Mouse (Mus musculus) intestine, embryonic 14.5 days (tissue): ENCODE measurements around the gene Hist1h4i. TPM values are rescaled to one million over a fixed set of nuclear protein-coding genes. Genes with fewer than 3 reads are reported as not detected.
"Not testable (repeated sequence)": the region's sequence is repeated elsewhere in the genome, so short reads cannot be mapped to it uniquely, and the experiment has no call there.

Experiments used
- ATAC-seq: fragments of 200-750 bp; cut with Nextera tagmentation; replicated peaks from 2 replicates; pipeline ENCODE4 v1.8.0; 2017; ENCODE audit warnings: low read depth, moderate number of reproducible peaks, moderate TSS enrichment, moderate library complexity; ENCODE audit not compliant: low FRiP score, low TSS enrichment
- DNase-seq: peaks from one replicate; pipeline ENCODE4 v3.0.0-alpha.2; 2018; ENCODE audit warnings: low spot score
- H3K27ac ChIP-seq: fragments of 300-500 bp; sonication (generic); 2 replicates; pipeline ENCODE4 v1.5.1; 2014; ENCODE audit warnings: low read depth, mild to moderate bottlenecking, control low read depth
- H3K27me3 ChIP-seq: fragments of 300-500 bp; sonication (generic); replicated peaks from 2 replicates; pipeline ENCODE4 v1.6.1; 2014; ENCODE audit warnings: low read length, control low read depth; ENCODE audit not compliant: control insufficient read depth, insufficient read depth
- H3K36me3 ChIP-seq: fragments of 300-500 bp; sonication (generic); 2 replicates; pipeline ENCODE4 v1.6.1; 2014; ENCODE audit warnings: low read length, control low read depth; ENCODE audit not compliant: control insufficient read depth, insufficient read depth
- H3K4me1 ChIP-seq: fragments of 300-500 bp; sonication (generic); replicated peaks from 2 replicates; pipeline ENCODE4 v1.6.1; 2014; ENCODE audit warnings: low read length, control low read depth, mixed read lengths; ENCODE audit not compliant: control insufficient read depth, insufficient read depth
- H3K4me2 ChIP-seq: fragments of 300-500 bp; sonication (generic); 2 replicates; pipeline ENCODE4 v1.6.1; 2014; ENCODE audit warnings: low read length
- H3K4me3 ChIP-seq: fragments of 300-500 bp; sonication (generic); 2 replicates; pipeline ENCODE4 v1.5.1; 2014; ENCODE audit warnings: low read depth, low read length, control low read depth, mixed read lengths
- H3K9ac ChIP-seq: fragments of 300-500 bp; sonication (generic); 2 replicates; pipeline ENCODE4 v1.6.1; 2014; ENCODE audit warnings: mild to moderate bottlenecking, low read length
- H3K9me3 ChIP-seq: fragments of 300-500 bp; sonication (generic); 2 replicates; pipeline ENCODE4 v1.6.1; 2016; ENCODE audit warnings: low read length, control low read depth; ENCODE audit not compliant: control insufficient read depth
- WGBS: fragments of 180-500 bp; shearing (Covaris S2); extraction: QIAGEN DNeasy Blood & Tissue Kit; methylation state at CpG from one replicate; pipeline ENCODE4 v1.1.7; 2014; 5-methylcytosine and 5-hydroxymethylcytosine counted together
- polyA plus RNA-seq: library from polyadenylated mRNA; unstranded; fragments of >200 nt; fragmentation: Nextera tagmentation; extraction: Ambion mirVana; gene quantifications from 2 replicates; pipeline ENCODE4 v1.2.1, GENCODE M21; 2014

Gene Hist1h4i
- 18.9 and 19.6 TPM in 2 replicates for polyA plus RNA-seq

- Histone ChIP-seq H3K4me1 (peaks cover 16% of the 10 kb centered on the region), H3K4me2 (peak within 1 kb of the TSS; percentile 59), H3K4me3 (peak within 1 kb of the TSS; percentile 42), H3K9ac (peak within 1 kb of the TSS; percentile 70), H3K27ac (peak within 1 kb of the TSS; percentile 96)
- H3K27me3 ChIP-seq, H3K9me3 ChIP-seq, H3K36me3 ChIP-seq: not testable (repeated sequence)
- under 1% methylated on average over 22 of the region's 27 CpGs for WGBS
- DNase-seq, result peak; percentile 99
- ATAC-seq, result peak; percentile 50
Measured at GRCm38 (mm10) chr13:22041142-22041536, at the start of gene Hist1h4i. Hist1h4i (minus strand) TSS chr13:22041362.

GRCm38 (mm10) chr13:22084140-22084539, 43.0 kb upstream of the Hist1h4i start, which contains the start of gene Vmn1r188:
Vmn1r188 (plus strand) TSS chr13:22084440.
- not testable (repeated sequence) for H3K9me3 ChIP-seq, ATAC-seq, H3K27me3 ChIP-seq, DNase-seq, H3K36me3 ChIP-seq, H3K4me1 ChIP-seq, H3K4me2 ChIP-seq, H3K27ac ChIP-seq, H3K9ac ChIP-seq, H3K4me3 ChIP-seq
- WGBS, result 86% methylated on average over 1 of the region's 1 CpGs

- ATAC-seq, result no peak
- no peak overlapping the region for H3K4me3 ChIP-seq
Measured at GRCm38 (mm10) chr13:22063468-22063867, 22.3 kb upstream of the Hist1h4i start.

GRCm38 (mm10) chr13:22061422-22061821, 20.3 kb upstream of the Hist1h4i start:
- Histone ChIP-seq H3K4me2 (no peak overlapping the region), H3K9ac (no peak overlapping the region), H3K4me3 (no peak overlapping the region), H3K36me3 (no peaks in the 10 kb centered on the region), H3K4me1 (no peaks in the 10 kb centered on the region), H3K27me3 (no peaks in the 10 kb centered on the region), H3K27ac (no peak overlapping the region), H3K9me3 (no peaks in the 10 kb centered on the region)
- 73% methylated on average over 1 of the region's 1 CpGs for WGBS
- ATAC-seq, result no peak
- no peak for DNase-seq

More at GRCm38 (mm10) chr13:22063468-22063867, 22.3 kb upstream of the Hist1h4i start:
- whole genome bisulfite sequencing, result 36% methylated on average over 1 of the region's 1 CpGs
- Histone ChIP-seq H3K36me3 (no peaks in the 10 kb centered on the region), H3K27ac (no peak overlapping the region), H3K27me3 (no peaks in the 10 kb centered on the region), H3K9ac (no peak overlapping the region), H3K4me2 (no peak overlapping the region), H3K9me3 (no peaks in the 10 kb centered on the region), H3K4me1 (no peaks in the 10 kb centered on the region)
- DNase-seq, result no peak

GRCm38 (mm10) chr13:22053754-22054153, 12.6 kb upstream of the Hist1h4i start:
- Histone ChIP-seq H3K9ac (no peak overlapping the region), H3K27me3 (no peaks in the 10 kb centered on the region), H3K4me2 (no peak overlapping the region), H3K36me3 (no peaks in the 10 kb centered on the region), H3K27ac (no peak overlapping the region), H3K4me3 (no peak overlapping the region), H3K9me3 (no peaks in the 10 kb centered on the region), H3K4me1 (no peaks in the 10 kb centered on the region)
- no peak for ATAC-seq
- 90% methylated on average over 1 of the region's 1 CpGs for WGBS
- DNase-seq, result no peak

GRCm38 (mm10) chr13:22051523-22051859, 10.3 kb upstream of the Hist1h4i start:
- ATAC-seq (no peak), DNase-seq (no peak)
- no peaks in the 10 kb centered on the region for H3K9me3 ChIP-seq
- 11% methylated on average over 5 of the region's 5 CpGs for WGBS
- no peaks in the 10 kb centered on the region for H3K27me3 ChIP-seq
- peak overlapping the region; percentile 56 for H3K4me2 ChIP-seq
- peak overlapping the region; percentile 56 for H3K4me3 ChIP-seq
- H3K9ac ChIP-seq, result peak overlapping the region; percentile 58
- H3K27ac ChIP-seq, result peak overlapping the region; percentile 91
- no peaks in the 10 kb centered on the region for H3K4me1 ChIP-seq
- H3K36me3 ChIP-seq, result no peaks in the 10 kb centered on the region

- H3K36me3 ChIP-seq, result no peaks in the 10 kb centered on the region
- peak overlapping the region; percentile 58 for H3K9ac ChIP-seq
- no peaks in the 10 kb centered on the region for H3K27me3 ChIP-seq
- H3K4me1 ChIP-seq, result no peaks in the 10 kb centered on the region
- WGBS, result under 1% methylated on average over 52 of the region's 52 CpGs
- H3K4me3 ChIP-seq, result peak overlapping the region; percentile 56
- H3K27ac ChIP-seq, result peak overlapping the region; percentile 91
- ATAC-seq (peak; percentile 96), DNase-seq (peak; percentile 97)
- peak overlapping the region; percentile 56 for H3K4me2 ChIP-seq
- H3K9me3 ChIP-seq, result no peaks in the 10 kb centered on the region
Measured at GRCm38 (mm10) chr13:22050591-22051522, 9.7 kb upstream of the Hist1h4i start.

- Histone ChIP-seq H3K9ac (peak overlapping the region; percentile 27; the same call in 1 of the 2 replicates), H3K36me3 (no peaks in the 10 kb centered on the region), H3K27ac (peak overlapping the region; percentile 91), H3K4me1 (no peaks in the 10 kb centered on the region), H3K4me2 (peak overlapping the region; percentile 56), H3K4me3 (peak overlapping the region; percentile 56), H3K27me3 (no peaks in the 10 kb centered on the region), H3K9me3 (no peaks in the 10 kb centered on the region)
- WGBS, result 3% methylated on average over 14 of the region's 14 CpGs
- ATAC-seq (peak; percentile 21; the same call in 1 of the 2 replicates), DNase-seq (peak; percentile 80)
Measured at GRCm38 (mm10) chr13:22049737-22050440, 8.7 kb upstream of the Hist1h4i start.
